Mouse (Mus musculus) heart, postnatal 0 days (tissue): ENCODE measurements around the gene Atxn3.

Experiments
- CTCF ChIP-seq: IDR thresholded peaks from 2 replicates; pipeline ENCODE4 v1.5.1; 2016; ENCODE audit warnings: antibody characterized with exemption, control low read depth, low read depth
- EP300 ChIP-seq: IDR thresholded peaks from 2 replicates; pipeline ENCODE4 v1.6.1; 2016; ENCODE audit warnings: antibody characterized with exemption, low read depth

DNA sequence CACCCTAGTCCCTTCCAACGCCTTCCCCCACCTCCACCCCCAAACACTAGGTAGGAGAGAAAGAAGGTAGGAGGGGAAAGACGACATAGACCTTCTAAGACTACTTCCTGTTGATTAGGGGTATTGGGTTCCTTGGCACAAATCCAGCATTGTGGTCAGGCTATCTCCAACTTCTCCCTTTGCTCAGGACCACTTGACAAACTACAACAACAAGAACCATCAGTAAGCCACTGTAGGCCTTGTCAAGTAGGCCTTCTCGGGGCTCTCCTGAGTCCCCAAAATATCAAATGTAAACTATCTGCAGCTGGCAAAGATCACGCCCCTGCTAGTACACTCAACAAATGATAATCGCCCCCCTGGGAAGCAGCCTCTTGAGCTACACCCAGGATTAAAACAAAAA lies 22.2 kb upstream of the Atxn3 start:
- no peak for TF ChIP-seq CTCF
- no peak for TF ChIP-seq EP300
